9 mouse cellular contexts compared by ENCODE assay signal in the genomic region with DNA sequence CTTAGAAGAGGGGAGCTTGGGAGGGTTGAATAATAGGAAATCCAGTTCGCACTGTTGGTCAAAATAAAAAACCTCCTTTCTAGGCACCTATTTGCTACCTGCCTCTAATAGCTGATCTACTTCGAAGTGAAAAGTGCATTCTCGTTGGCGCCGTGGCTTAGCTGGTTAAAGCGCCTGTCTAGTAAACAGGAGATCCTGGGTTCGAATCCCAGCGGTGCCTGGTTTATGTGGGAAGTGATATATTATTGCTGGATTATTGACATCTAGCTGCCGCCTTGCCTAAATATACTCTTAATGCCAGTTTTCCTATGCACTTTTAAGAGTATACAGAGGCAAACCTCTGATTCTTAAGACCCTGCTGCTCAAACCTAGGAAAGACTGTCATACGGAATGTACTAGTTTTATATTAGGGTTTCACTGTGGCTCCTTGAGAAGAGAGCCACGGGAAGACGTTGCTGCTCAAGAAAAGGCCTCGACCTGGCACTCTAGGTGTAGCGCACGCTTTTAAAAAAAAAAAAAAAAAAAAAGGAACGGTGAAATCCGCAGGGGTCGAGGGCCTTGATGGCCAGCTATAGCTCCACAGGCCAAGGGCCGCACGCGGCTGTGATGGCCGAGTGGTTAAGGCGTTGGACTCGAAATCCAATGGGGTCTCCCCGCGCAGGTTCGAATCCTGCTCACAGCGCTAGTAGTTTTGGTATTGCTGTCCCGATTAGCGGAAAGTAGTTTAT. TPM values are rescaled to one million over a fixed set of nuclear protein-coding genes. Genes with fewer than 3 reads are reported as not detected.
DNase-seq lines count a peak whose midpoint lies in the region; ATAC-seq and TF ChIP-seq lines count a peak whose summit lies in the region.
"Had no signal": no experiment of that assay in that cellular context is flagged by ENCODE, and none has a peak within 500 bp of the region (broad histone marks: within the 10 kb centered on the region; RNA-seq: fewer than 3 reads in every experiment).

No protein-coding gene starts in this region.

- no peaks in the 10 kb centered on the region for H3K9me3 ChIP-seq in embryonic facial prominence, embryonic 12.5 days
- no peaks in the 10 kb centered on the region for H3K9me3 ChIP-seq in midbrain, postnatal 0 days (ENCODE audit: low read length)

- intact Hi-C loops in heart, adult 2 months (cut with DNase I), result loop anchor here (1.0 kb wide), 1 partner anchor 10 kb away; no protein-coding TSS in a partner anchor

- H3K27me3 ChIP-seq in embryonic facial prominence, embryonic 12.5 days, result no peaks in the 10 kb centered on the region; the same call in 1 of the 2 replicates
- no peaks in the 10 kb centered on the region for H3K27me3 ChIP-seq in heart, adult 2 months (ENCODE audit: control insufficient read depth, insufficient read depth, low read length)
- H3K27me3 ChIP-seq in kidney, adult 2 months (replicated peaks; ENCODE audit: control insufficient read depth, insufficient read depth, low read length), result no peaks in the 10 kb centered on the region
- H3K27me3 ChIP-seq in midbrain, postnatal 0 days (ENCODE audit: insufficient read depth, low read length), result no peaks in the 10 kb centered on the region
- H3K27me3 ChIP-seq: Patski had no signal

- H3K4me2 ChIP-seq in embryonic facial prominence, embryonic 12.5 days (replicated peaks), result peak overlapping the region; percentile 51
- peak overlapping the region; percentile 47 for H3K4me2 ChIP-seq in midbrain, postnatal 0 days (ENCODE audit: low read depth, low read length, poor library complexity, severe bottlenecking)

- H3K36me3 ChIP-seq in embryonic facial prominence, embryonic 12.5 days, result peaks cover 40% of the 10 kb centered on the region
- no peaks in the 10 kb centered on the region; the same call in 1 of the 2 replicates for H3K36me3 ChIP-seq in heart, adult 2 months (ENCODE audit: control insufficient read depth, insufficient read depth, low read length)
- H3K36me3 ChIP-seq in kidney, adult 2 months (ENCODE audit: control insufficient read depth, insufficient read depth, low read length), result peaks cover 16% of the 10 kb centered on the region
- H3K36me3 ChIP-seq in midbrain, postnatal 0 days (ENCODE audit: insufficient read depth, low read length), result peaks cover 36% of the 10 kb centered on the region

- peak overlapping the region; percentile 25; the same call in 1 of the 2 replicates for H3K9ac ChIP-seq in embryonic facial prominence, embryonic 12.5 days
- H3K9ac ChIP-seq in heart, adult 2 months (ENCODE audit: low read depth, low read length), result peak overlapping the region; percentile 59
- H3K9ac ChIP-seq in midbrain, postnatal 0 days (replicated peaks; ENCODE audit: low read length, poor library complexity, severe bottlenecking), result peak overlapping the region; percentile 39; the same call in 1 of the 2 replicates

- no peak for TF ChIP-seq CTCF in heart, adult 2 months (IDR thresholded peaks at IDR 0.05)
- TF ChIP-seq CTCF in kidney, adult 2 months (conservative IDR thresholded peaks at IDR 0.05; ENCODE audit: insufficient read depth, insufficient read length, low read depth, low read length), result no peak
- no peak for TF ChIP-seq CTCF in midbrain, postnatal 0 days (IDR thresholded peaks at IDR 0.05)

- H3K27ac ChIP-seq in embryonic facial prominence, embryonic 12.5 days, result no peak overlapping the region
- peak overlapping the region; percentile 57 for H3K27ac ChIP-seq in heart, adult 2 months
- no peak overlapping the region for H3K27ac ChIP-seq in kidney, adult 2 months (ENCODE audit: insufficient read depth, low read depth, low read length)
- H3K27ac ChIP-seq in midbrain, postnatal 0 days (ENCODE audit: low read depth, low read length), result peak overlapping the region; percentile 4; the same call in 1 of the 2 replicates

- peak; percentile 44; the same call in 1 of the 2 replicates for ATAC-seq in embryonic facial prominence, embryonic 12.5 days (ENCODE audit: insufficient number of reproducible peaks, insufficient read depth, low FRiP score, low TSS enrichment)
- peak; percentile 65; the same call in 1 of the 2 replicates for ATAC-seq in midbrain, postnatal 0 days (ENCODE audit: low FRiP score)
- ATAC-seq: Patski had no signal

- TF ChIP-seq EP300 in heart, adult 2 months (IDR thresholded peaks at IDR 0.05; ENCODE audit: insufficient read depth, low read depth, low read length), result peak; percentile 94

- peak; percentile 68 for TF ChIP-seq POLR2A in heart, adult 2 months (IDR thresholded peaks at IDR 0.05; ENCODE audit: insufficient read depth, low read depth, low read length)
- no peak for TF ChIP-seq POLR2A in kidney, adult 2 months (IDR thresholded peaks at IDR 0.05; ENCODE audit: low read depth, low read length)

- DNase-seq in left cerebral cortex, adult 18-20 months (ENCODE audit: low spot score in 2 of 2), result peak; percentile 86 to 91
- no peak for DNase-seq in left cerebral cortex, adult 11 months (ENCODE audit: low spot score)
- DNase-seq in heart, adult 2 months, result peak; percentile 90 to 96
- DNase-seq in kidney, adult 2 months, result peak; percentile 94
- DNase-seq in liver, result peak; percentile 94
- peak; percentile 89 for DNase-seq in midbrain, postnatal 0 days (ENCODE audit: low spot score)
- DNase-seq in spleen, postnatal 14 days (ENCODE audit: low spot score in 2 of 2), result peak; percentile 86 to 92

- 1% methylated on average over 30 of the region's 30 CpGs for WGBS in embryonic facial prominence, embryonic 12.5 days
- WGBS in heart, adult 2 months, result 3% methylated on average over 30 of the region's 30 CpGs
- 6% methylated on average over 30 of the region's 30 CpGs for WGBS in kidney, adult 2 months
- under 1% methylated on average over 30 of the region's 30 CpGs for WGBS in midbrain, postnatal 0 days

- H3K4me3 ChIP-seq in embryonic facial prominence, embryonic 12.5 days, result peak overlapping the region; percentile 46
- peak overlapping the region; percentile 51 for H3K4me3 ChIP-seq in heart, adult 2 months
- peak overlapping the region; percentile 10; the same call in 1 of the 2 replicates for H3K4me3 ChIP-seq in kidney, adult 2 months (ENCODE audit: insufficient read depth, low read depth, low read length)
- H3K4me3 ChIP-seq in midbrain, postnatal 0 days (ENCODE audit: low read depth, low read length), result peak overlapping the region; percentile 42

- H3K4me1 ChIP-seq in embryonic facial prominence, embryonic 12.5 days, result 0 out of 2 replicates have a peak, but pooled peaks cover 3% of the 10 kb centered on the region
- H3K4me1 ChIP-seq in heart, adult 2 months (ENCODE audit: control insufficient read depth, insufficient read depth, low read length), result no peaks in the 10 kb centered on the region; the same call in 1 of the 2 replicates
- no peaks in the 10 kb centered on the region for H3K4me1 ChIP-seq in kidney, adult 2 months (ENCODE audit: control insufficient read depth, insufficient read depth, low read length)
- H3K4me1 ChIP-seq in midbrain, postnatal 0 days (ENCODE audit: insufficient read depth, low read length), result no peaks in the 10 kb centered on the region; the same call in 1 of the 2 replicates

- no peaks in the 10 kb centered on the region for H3K79me2 ChIP-seq in heart, adult 2 months (replicated peaks; ENCODE audit: control insufficient read depth, insufficient read depth, low read length)

RNA-seq across cellular contexts. Expression of a gene that starts 9.7 kb away (rescaled TPM):
- total RNA-seq in left cerebral cortex, adult 18-20 months (2021), result under 1 TPM; 0.42 to 0.79 TPM
- polyA plus RNA-seq in embryonic facial prominence, embryonic 12.5 days (2016; fragmentation: Nextera tagmentation; extraction: Ambion mirVana), result 0.65 and 0.73 TPM in 2 replicates
- under 1 TPM in 1 of 2 experiments, not detected in 1; 0.11 TPM for total RNA-seq in heart, adult 2 months (2021)
- 0.10 TPM in 1 of 2 replicates, not detected in the other for polyA plus RNA-seq in heart, adult 2 months (2012; rRNA removed)
- polyA plus RNA-seq in kidney, adult 2 months (2012; rRNA removed), result 0.18 and 0.19 TPM in 2 replicates
- 1.2 and 2.1 TPM in 2 replicates for total RNA-seq in midbrain, postnatal 0 days (2014; rRNA removed)
- 1.7 and 2.0 TPM in 2 replicates for polyA plus RNA-seq in midbrain, postnatal 0 days (2015; fragmentation: Nextera tagmentation; extraction: Ambion mirVana)

RNA-seq across cellular contexts. Expression of a gene that starts 11.9 kb away (rescaled TPM):
- under 1 TPM; 0.53 to 0.98 TPM for total RNA-seq in left cerebral cortex, adult 18-20 months (2021)
- 0.14 and 0.40 TPM in 2 replicates for polyA plus RNA-seq in embryonic facial prominence, embryonic 12.5 days (2016; fragmentation: Nextera tagmentation; extraction: Ambion mirVana)
- under 1 TPM; 0.21 to 0.23 TPM for total RNA-seq in heart, adult 2 months (2021)
- 0.82 and 1.00 TPM in 2 replicates for polyA plus RNA-seq in heart, adult 2 months (2012; rRNA removed)
- polyA plus RNA-seq in kidney, adult 2 months (2012; rRNA removed), result 0.74 and 0.79 TPM in 2 replicates
- total RNA-seq in midbrain, postnatal 0 days (2014; rRNA removed), result 1.0 and 1.6 TPM in 2 replicates
- polyA plus RNA-seq in midbrain, postnatal 0 days (2015; fragmentation: Nextera tagmentation; extraction: Ambion mirVana), result 1.2 and 1.4 TPM in 2 replicates

RNA-seq across cellular contexts. Expression of a gene that starts 15.2 kb away (rescaled TPM):
- total RNA-seq in left cerebral cortex, adult 18-20 months (2021), result 1 to 10 TPM; 4.4 to 6.8 TPM
- 0.47 and 0.89 TPM in 2 replicates for polyA plus RNA-seq in embryonic facial prominence, embryonic 12.5 days (2016; fragmentation: Nextera tagmentation; extraction: Ambion mirVana)
- under 1 TPM; 0.05 to 0.07 TPM for total RNA-seq in heart, adult 2 months (2021)
- 0.16 TPM in 1 of 2 replicates, not detected in the other for polyA plus RNA-seq in heart, adult 2 months (2012; rRNA removed)
- polyA plus RNA-seq in kidney, adult 2 months (2012; rRNA removed), result 0.39 and 0.48 TPM in 2 replicates
- total RNA-seq in midbrain, postnatal 0 days (2014; rRNA removed), result 16.3 and 19.4 TPM in 2 replicates
- polyA plus RNA-seq in midbrain, postnatal 0 days (2015; fragmentation: Nextera tagmentation; extraction: Ambion mirVana), result 17.8 and 21.4 TPM in 2 replicates

RNA-seq across cellular contexts. Expression of a gene that starts 15.5 kb away (rescaled TPM):
- 100 to 1,000 TPM; 129 to 133 TPM for total RNA-seq in left cerebral cortex, adult 18-20 months (2021)
- polyA plus RNA-seq in embryonic facial prominence, embryonic 12.5 days (2016; fragmentation: Nextera tagmentation; extraction: Ambion mirVana), result 11.4 and 11.5 TPM in 2 replicates
- total RNA-seq in heart, adult 2 months (2021), result 10 to 100 TPM; 44.4 to 79.8 TPM
- polyA plus RNA-seq in heart, adult 2 months (2012; rRNA removed), result 18.0 and 36.4 TPM in 2 replicates
- 13.5 and 14.7 TPM in 2 replicates for polyA plus RNA-seq in kidney, adult 2 months (2012; rRNA removed)
- 28.5 and 47.1 TPM in 2 replicates for total RNA-seq in midbrain, postnatal 0 days (2014; rRNA removed)
- polyA plus RNA-seq in midbrain, postnatal 0 days (2015; fragmentation: Nextera tagmentation; extraction: Ambion mirVana), result 11.8 and 15.4 TPM in 2 replicates

RNA-seq across cellular contexts. Expression of a gene that starts 22.2 kb away (rescaled TPM):
- 1,000 to 10,000 TPM; 1,053 to 1,091 TPM for total RNA-seq in left cerebral cortex, adult 18-20 months (2021)
- polyA plus RNA-seq in embryonic facial prominence, embryonic 12.5 days (2016; fragmentation: Nextera tagmentation; extraction: Ambion mirVana), result 84.3 and 85.0 TPM in 2 replicates
- 10 to 100 TPM; 63.4 to 70.8 TPM for total RNA-seq in heart, adult 2 months (2021)
- polyA plus RNA-seq in heart, adult 2 months (2012; rRNA removed), result 83.0 and 90.0 TPM in 2 replicates
- 102 and 106 TPM in 2 replicates for polyA plus RNA-seq in kidney, adult 2 months (2012; rRNA removed)
- 144 and 157 TPM in 2 replicates for total RNA-seq in midbrain, postnatal 0 days (2014; rRNA removed)
- polyA plus RNA-seq in midbrain, postnatal 0 days (2015; fragmentation: Nextera tagmentation; extraction: Ambion mirVana), result 591 and 600 TPM in 2 replicates

Comparison
In these comparisons a context has a peak if more than half of its experiments do, and no peak if none do; other contexts are left out.
1. H3K27ac ChIP-seq: peak in heart, adult 2 months (single experiment) and midbrain, postnatal 0 days (single experiment); none in embryonic facial prominence, embryonic 12.5 days (single experiment) and kidney, adult 2 months (single experiment).
2. Peak in every context shown above with its lines, with median percentiles within 50 percentile points of each other: H3K4me3 ChIP-seq and H3K9ac ChIP-seq.